Mouse (Mus musculus): ENCODE measurements around the gene Nsrp1.

DNA sequence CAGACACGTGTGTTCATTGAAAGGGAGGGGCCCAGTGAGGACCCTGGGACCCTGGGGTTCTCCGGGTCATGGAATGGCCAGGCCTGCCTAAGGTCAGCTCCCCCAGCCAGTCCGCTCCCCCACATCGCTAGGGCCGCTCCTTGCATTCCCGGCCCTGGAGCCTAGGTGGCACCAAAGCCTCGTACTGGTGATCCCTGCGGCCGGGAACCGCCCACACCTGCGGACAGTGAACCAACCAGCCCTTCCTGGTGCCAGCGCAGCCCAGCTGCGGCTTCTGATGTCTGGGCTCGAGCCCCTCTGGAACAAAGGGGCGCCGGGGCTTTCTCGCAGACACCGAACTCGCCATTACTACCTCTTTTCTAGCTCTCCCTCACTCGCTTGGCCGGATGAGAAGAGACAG lies 80.9 kb downstream of the Nsrp1 start:
- TF ChIP-seq POLR2A (IDR thresholded peaks at IDR 0.05; ENCODE audit: low read depth, low read length) (peak; percentile 37; the same call in 1 of the 2 replicates), CTCF (IDR thresholded peaks at IDR 0.05; ENCODE audit: extremely low read depth, insufficient read length, insufficient replicate concordance, low read depth, low read length) (peak; percentile 81)

Data from small intestine, adult 2 months (tissue).